Mouse (Mus musculus): ENCODE measurements around the gene Rps21. TPM values are rescaled to one million over a fixed set of nuclear protein-coding genes. Genes with fewer than 3 reads are reported as not detected.
"Not testable (repeated sequence)": the region's sequence is repeated elsewhere in the genome, so short reads cannot be mapped to it uniquely, and the experiment has no call there.

The Rps21 gene
- polyA plus RNA-seq, 1 experiment, result 703 TPM

GRCm38 (mm10) chr2:180251838-180252237 lies 5.3 kb upstream of the Rps21 start:
- no peaks in the 10 kb centered on the region for H3K36me3 ChIP-seq (ENCODE audit: control insufficient read depth, insufficient read depth, low read length)
- no peaks in the 10 kb centered on the region for H3K27me3 ChIP-seq (ENCODE audit: control insufficient read depth, insufficient read depth, low read length)
- H3K4me3 ChIP-seq (ENCODE audit: control insufficient read depth, low read depth, low read length), result no peak overlapping the region
- H3K4me1 ChIP-seq (ENCODE audit: control insufficient read depth, insufficient read depth, low read length), result peaks cover 15% of the 10 kb centered on the region
- TF ChIP-seq POLR2A (IDR thresholded peaks at IDR 0.05; ENCODE audit: control insufficient read depth, low read depth, low read length) (no peak), CTCF (IDR thresholded peaks at IDR 0.05; ENCODE audit: control insufficient read depth, insufficient read depth, insufficient replicate concordance, low read depth, low read length) (no peak)
- H3K27ac ChIP-seq (ENCODE audit: control insufficient read depth, insufficient read depth, low read depth, low read length), result no peak overlapping the region

DNA sequence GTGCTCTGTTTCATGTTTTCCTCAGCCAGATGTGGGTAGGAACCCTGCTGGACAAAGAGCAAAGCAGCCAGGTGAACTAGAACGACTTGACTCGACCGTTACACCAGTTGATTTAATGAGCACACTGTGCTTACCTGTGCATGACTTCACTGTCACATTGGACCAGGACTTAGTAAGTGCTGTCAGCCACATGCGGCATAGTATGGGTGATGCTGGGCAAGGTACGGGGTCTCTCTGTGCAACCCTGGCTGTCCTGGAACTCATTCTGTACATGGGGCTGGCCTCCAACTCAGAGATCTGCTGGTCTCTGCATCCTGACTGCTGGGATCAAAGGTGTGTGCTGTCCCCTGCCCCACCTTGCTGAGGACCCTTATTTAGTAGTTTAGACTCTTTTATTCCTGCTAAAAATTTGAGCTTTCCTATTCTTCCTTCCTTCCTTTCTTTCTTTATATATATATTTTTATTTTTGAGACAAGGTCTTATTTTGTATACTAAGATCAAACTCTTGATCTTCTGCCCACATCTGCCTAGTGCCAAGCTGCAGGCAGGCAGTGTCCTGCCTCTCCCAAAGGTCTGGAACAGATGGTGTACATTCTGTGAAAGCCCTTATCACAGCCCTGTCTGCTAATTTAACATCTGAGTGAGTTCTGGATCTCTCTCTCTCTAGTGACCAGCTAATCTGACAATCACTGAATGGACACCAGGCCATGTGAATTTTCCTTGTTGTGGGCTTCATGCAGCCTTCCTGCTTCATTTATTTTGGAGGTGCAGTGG lies 2.6 kb upstream of the Rps21 start:
- Histone ChIP-seq H3K4me1 (ENCODE audit: control insufficient read depth, insufficient read depth, low read length) (peaks cover 12% of the 10 kb centered on the region), H3K36me3 (ENCODE audit: control insufficient read depth, insufficient read depth, low read length) (no peaks in the 10 kb centered on the region), H3K27me3 (ENCODE audit: control insufficient read depth, insufficient read depth, low read length) (no peaks in the 10 kb centered on the region), H3K27ac (ENCODE audit: control insufficient read depth, insufficient read depth, low read depth, low read length) (no peak overlapping the region), H3K4me3 (ENCODE audit: control insufficient read depth, low read depth, low read length) (no peak overlapping the region)
- TF ChIP-seq CTCF (IDR thresholded peaks at IDR 0.05; ENCODE audit: control insufficient read depth, insufficient read depth, insufficient replicate concordance, low read depth, low read length) (no peak), POLR2A (IDR thresholded peaks at IDR 0.05; ENCODE audit: control insufficient read depth, low read depth, low read length) (no peak)

GRCm38 (mm10) chr2:180255701-180256100 lies 1.5 kb upstream of the Rps21 start:
- Histone ChIP-seq H3K27ac (ENCODE audit: control insufficient read depth, insufficient read depth, low read depth, low read length) (no peak overlapping the region), H3K4me1 (ENCODE audit: control insufficient read depth, insufficient read depth, low read length) (peaks cover 12% of the 10 kb centered on the region), H3K4me3 (ENCODE audit: control insufficient read depth, low read depth, low read length) (no peak overlapping the region), H3K27me3 (ENCODE audit: control insufficient read depth, insufficient read depth, low read length) (no peaks in the 10 kb centered on the region), H3K36me3 (ENCODE audit: control insufficient read depth, insufficient read depth, low read length) (no peaks in the 10 kb centered on the region; the same call in 1 of the 2 replicates)
- TF ChIP-seq POLR2A (IDR thresholded peaks at IDR 0.05; ENCODE audit: control insufficient read depth, low read depth, low read length), result no peak
- TF ChIP-seq CTCF (IDR thresholded peaks at IDR 0.05; ENCODE audit: control insufficient read depth, insufficient read depth, insufficient replicate concordance, low read depth, low read length), result no peak

- Histone ChIP-seq H3K27me3 (ENCODE audit: control insufficient read depth, insufficient read depth, low read length) (no peaks in the 10 kb centered on the region), H3K36me3 (ENCODE audit: control insufficient read depth, insufficient read depth, low read length) (no peaks in the 10 kb centered on the region; the same call in 1 of the 2 replicates), H3K4me1 (ENCODE audit: control insufficient read depth, insufficient read depth, low read length) (peaks cover 10% of the 10 kb centered on the region), H3K27ac (ENCODE audit: control insufficient read depth, insufficient read depth, low read depth, low read length) (peak overlapping the region; percentile 79), H3K4me3 (ENCODE audit: control insufficient read depth, low read depth, low read length) (peak overlapping the region; percentile 96)
- TF ChIP-seq POLR2A (IDR thresholded peaks at IDR 0.05; ENCODE audit: control insufficient read depth, low read depth, low read length) (no peak), CTCF (IDR thresholded peaks at IDR 0.05; ENCODE audit: control insufficient read depth, insufficient read depth, insufficient replicate concordance, low read depth, low read length) (no peak)
Measured at GRCm38 (mm10) chr2:180256296-180257000, 729 bp upstream of the Rps21 start.

- H3K36me3 ChIP-seq (ENCODE audit: control insufficient read depth, insufficient read depth, low read length), result no peaks in the 10 kb centered on the region; the same call in none of the 2 replicates
- peaks cover 10% of the 10 kb centered on the region for H3K4me1 ChIP-seq (ENCODE audit: control insufficient read depth, insufficient read depth, low read length)
- peak overlapping the region; percentile 96 for H3K4me3 ChIP-seq (ENCODE audit: control insufficient read depth, low read depth, low read length)
- H3K27ac ChIP-seq (ENCODE audit: control insufficient read depth, insufficient read depth, low read depth, low read length), result no peak overlapping the region
- no peaks in the 10 kb centered on the region for H3K27me3 ChIP-seq (ENCODE audit: control insufficient read depth, insufficient read depth, low read length)
- TF ChIP-seq POLR2A (IDR thresholded peaks at IDR 0.05; ENCODE audit: control insufficient read depth, low read depth, low read length) (no peak), CTCF (IDR thresholded peaks at IDR 0.05; ENCODE audit: control insufficient read depth, insufficient read depth, insufficient replicate concordance, low read depth, low read length) (no peak)
Measured at GRCm38 (mm10) chr2:180257963-180258865, 1.0 kb downstream of the Rps21 start.

DNA sequence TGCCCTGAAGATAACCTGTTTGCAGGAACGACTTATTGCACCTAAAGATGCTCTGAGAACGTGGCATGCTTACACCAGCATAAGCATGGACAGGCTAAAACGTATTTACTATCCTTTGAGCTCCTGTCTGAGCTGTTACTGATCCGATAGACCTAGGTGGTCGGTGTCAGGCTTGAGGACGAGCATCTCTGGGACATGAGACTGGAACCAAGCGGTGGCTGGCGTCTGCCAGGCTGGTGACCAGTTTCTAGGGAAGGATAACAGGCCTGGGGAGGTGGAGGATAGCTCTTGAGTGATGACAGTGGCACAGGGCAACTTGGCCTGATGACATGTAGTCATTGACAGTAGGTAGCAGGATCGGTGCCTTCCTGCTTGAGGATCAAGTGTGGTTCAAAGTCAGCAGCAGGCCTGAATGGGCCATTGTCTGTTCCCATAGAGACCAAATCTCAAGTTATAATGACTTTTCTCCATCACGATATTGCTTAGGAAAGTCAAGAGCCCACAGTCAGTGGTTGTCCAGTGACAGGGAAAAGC lies 1.8 kb downstream of the Rps21 start:
- H3K27me3 ChIP-seq (ENCODE audit: control insufficient read depth, insufficient read depth, low read length); H3K27ac ChIP-seq (ENCODE audit: control insufficient read depth, insufficient read depth, low read depth, low read length); H3K4me3 ChIP-seq (ENCODE audit: control insufficient read depth, low read depth, low read length); H3K36me3 ChIP-seq (ENCODE audit: control insufficient read depth, insufficient read depth, low read length): not testable (repeated sequence)
- peaks cover 10% of the 10 kb centered on the region for H3K4me1 ChIP-seq (ENCODE audit: control insufficient read depth, insufficient read depth, low read length)

DNA sequence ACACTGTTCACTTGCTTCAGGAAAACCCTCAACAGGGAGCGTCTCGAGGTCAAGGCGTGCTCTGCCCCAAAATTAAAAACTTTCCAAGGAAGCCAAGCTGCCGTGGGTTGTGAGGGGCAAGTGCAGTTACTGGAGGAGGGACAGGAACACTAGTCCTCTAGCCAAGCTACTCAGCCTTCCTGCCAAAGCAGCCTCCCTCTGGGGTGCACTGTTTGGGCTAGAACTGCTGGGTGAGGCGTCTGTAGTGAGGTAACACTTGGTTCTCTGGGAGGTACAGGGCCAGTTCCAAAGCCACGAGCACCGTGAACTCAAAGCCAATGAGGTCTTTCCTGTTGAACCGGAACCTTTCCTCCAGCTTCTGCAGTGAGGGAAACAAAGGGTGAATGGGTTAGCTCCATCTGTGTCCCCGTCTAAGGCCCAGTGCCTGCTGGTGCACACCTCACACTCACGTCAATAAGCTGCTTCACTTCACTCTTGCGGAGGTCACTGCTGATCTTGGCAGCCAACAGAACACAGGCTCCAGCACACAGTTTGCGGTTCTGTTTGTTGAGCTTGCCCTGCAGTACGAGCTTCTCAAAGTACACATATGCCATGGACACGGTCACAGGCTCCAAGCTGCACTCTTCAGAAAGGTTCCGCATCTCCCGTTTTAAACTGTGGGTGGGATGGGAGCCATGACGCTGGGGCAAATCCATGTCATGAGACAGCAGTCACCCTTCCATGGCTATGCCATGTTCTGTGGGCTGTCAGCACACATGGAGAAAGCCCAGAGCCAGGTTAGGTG lies 2.8 kb downstream of the Rps21 start:
- not testable (repeated sequence) for H3K27ac ChIP-seq (ENCODE audit: control insufficient read depth, insufficient read depth, low read depth, low read length); H3K27me3 ChIP-seq (ENCODE audit: control insufficient read depth, insufficient read depth, low read length); H3K4me3 ChIP-seq (ENCODE audit: control insufficient read depth, low read depth, low read length); H3K36me3 ChIP-seq (ENCODE audit: control insufficient read depth, insufficient read depth, low read length)
- peaks cover 10% of the 10 kb centered on the region for H3K4me1 ChIP-seq (ENCODE audit: control insufficient read depth, insufficient read depth, low read length)

Measured in testis, adult 2 months (tissue).